Mouse (Mus musculus): ENCODE data around the gene Fam208b. TPM values are rescaled to one million over a fixed set of nuclear protein-coding genes. Genes with fewer than 3 reads are reported as not detected.
A peak's percentile ranks its signal among the peaks of the same experiment; 100 is the strongest.

Gene Fam208b
- total RNA-seq (2014; rRNA removed) (34.9 and 40.8 TPM in 2 replicates), polyA plus RNA-seq (2015; fragmentation: Nextera tagmentation; extraction: Ambion mirVana) (6.8 and 10.1 TPM in 2 replicates)

GRCm38 (mm10) chr13:3610795-3611438, at the start of gene Fam208b:
Gene Fam208b, minus strand, starts transcription at chr13:3611108.
- ATAC-seq (ENCODE audit: low FRiP score) = peak; percentile 99
- WGBS = under 1% methylated on average over 58 of the region's 58 CpGs
- H3K4me1 ChIP-seq (ENCODE audit: insufficient read depth, low read length) = no peaks in the 10 kb centered on the region
- DNase-seq (ENCODE audit: low spot score) = peak; percentile 99
- no peaks in the 10 kb centered on the region for H3K9me3 ChIP-seq (ENCODE audit: low read length)
- H3K9ac ChIP-seq (replicated peaks; ENCODE audit: low read length, poor library complexity, severe bottlenecking) = peak within 1 kb of the TSS; percentile 79
- peak within 1 kb of the TSS; percentile 97 for H3K4me3 ChIP-seq (ENCODE audit: low read depth, low read length)
- H3K4me2 ChIP-seq (ENCODE audit: low read depth, low read length, poor library complexity, severe bottlenecking) = peak within 1 kb of the TSS; percentile 88
- H3K36me3 ChIP-seq (ENCODE audit: insufficient read depth, low read length) = no peaks in the 10 kb centered on the region
- peak within 1 kb of the TSS; percentile 89 for H3K27ac ChIP-seq (ENCODE audit: low read depth, low read length)
- no peak for TF ChIP-seq CTCF (IDR thresholded peaks at IDR 0.05)
- H3K27me3 ChIP-seq (ENCODE audit: insufficient read depth, low read length) = no peaks in the 10 kb centered on the region; the same call in 1 of the 2 replicates

DNA sequence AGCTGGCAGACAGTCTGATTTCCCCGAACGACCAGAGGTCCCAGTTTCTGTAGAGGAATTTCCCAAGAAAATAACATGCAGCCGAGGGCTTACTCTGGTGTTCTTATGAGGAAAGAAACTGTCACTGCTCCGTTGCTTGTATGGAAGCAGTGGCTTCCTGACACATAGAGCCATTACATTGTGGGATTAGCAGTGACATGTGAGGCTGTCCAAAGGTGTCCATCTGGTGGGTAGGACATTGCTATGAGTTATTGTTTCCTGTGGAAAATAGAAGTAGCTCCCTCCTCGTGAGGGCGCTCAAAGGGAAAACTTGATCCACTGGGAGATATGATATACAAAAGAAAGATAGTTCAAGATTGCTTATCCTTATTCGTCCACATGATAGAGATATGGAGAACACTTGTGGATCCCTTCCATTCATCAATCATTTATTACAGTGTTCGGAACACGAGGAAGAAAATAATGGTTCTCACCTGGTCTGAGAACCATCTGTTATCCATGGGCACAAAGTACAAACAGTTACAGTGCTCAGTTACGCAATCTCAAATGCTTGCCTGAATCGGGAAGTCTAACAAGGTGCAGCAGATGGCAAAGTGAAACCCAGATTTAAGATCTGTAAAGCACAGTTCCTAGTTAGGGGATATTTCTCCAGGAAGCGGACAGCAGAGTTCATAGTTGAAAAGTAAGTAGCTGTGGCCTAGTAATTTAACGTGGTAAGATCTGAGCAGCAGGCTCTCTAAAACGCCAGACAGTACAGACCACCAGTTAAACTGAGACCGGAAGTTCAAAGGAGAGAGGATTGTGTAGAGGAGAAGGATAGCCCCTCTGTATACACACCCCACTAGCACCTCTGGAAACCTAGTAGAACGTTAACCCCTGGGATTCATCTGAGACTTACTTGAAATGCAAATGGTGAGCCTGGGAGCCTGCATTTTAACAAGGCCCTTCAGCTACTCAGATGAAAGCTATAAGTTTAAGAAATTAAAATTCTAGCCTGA, 48.6 kb upstream of the Fam208b start:
- Histone ChIP-seq H3K4me2 (ENCODE audit: low read depth, low read length, poor library complexity, severe bottlenecking) (no peak overlapping the region), H3K27me3 (ENCODE audit: insufficient read depth, low read length) (no peaks in the 10 kb centered on the region), H3K9me3 (ENCODE audit: low read length) (no peaks in the 10 kb centered on the region), H3K36me3 (ENCODE audit: insufficient read depth, low read length) (no peaks in the 10 kb centered on the region), H3K4me1 (ENCODE audit: insufficient read depth, low read length) (no peaks in the 10 kb centered on the region), H3K4me3 (ENCODE audit: low read depth, low read length) (no peak overlapping the region), H3K9ac (replicated peaks; ENCODE audit: low read length, poor library complexity, severe bottlenecking) (no peak overlapping the region), H3K27ac (ENCODE audit: low read depth, low read length) (no peak overlapping the region)
- DNase-seq (ENCODE audit: low spot score) (no peak), ATAC-seq (ENCODE audit: low FRiP score) (no peak)
- 80% methylated on average over 16 of the region's 16 CpGs for WGBS
- no peak for TF ChIP-seq CTCF (IDR thresholded peaks at IDR 0.05)

- H3K4me2 ChIP-seq (ENCODE audit: low read depth, low read length, poor library complexity, severe bottlenecking) = no peak overlapping the region
- ATAC-seq (ENCODE audit: low FRiP score) = 0 out of 2 replicates have a peak, but pooled peaks have one; percentile 18
- H3K4me3 ChIP-seq (ENCODE audit: low read depth, low read length) = no peak overlapping the region
- H3K27ac ChIP-seq (ENCODE audit: low read depth, low read length) = no peak overlapping the region
- no peak overlapping the region for H3K9ac ChIP-seq (replicated peaks; ENCODE audit: low read length, poor library complexity, severe bottlenecking)
- no peaks in the 10 kb centered on the region for H3K9me3 ChIP-seq (ENCODE audit: low read length)
- H3K27me3 ChIP-seq (ENCODE audit: insufficient read depth, low read length) = no peaks in the 10 kb centered on the region
- 87% methylated on average over 2 of the region's 2 CpGs for WGBS
- no peaks in the 10 kb centered on the region for H3K4me1 ChIP-seq (ENCODE audit: insufficient read depth, low read length)
- peaks cover 16% of the 10 kb centered on the region; the same call in 1 of the 2 replicates for H3K36me3 ChIP-seq (ENCODE audit: insufficient read depth, low read length)
- DNase-seq (ENCODE audit: low spot score) = no peak
- TF ChIP-seq CTCF (IDR thresholded peaks at IDR 0.05) = no peak
These were observed 43.5 kb upstream of the Fam208b start for GRCm38 (mm10) chr13:3654432-3654831.

GRCm38 (mm10) chr13:3650569-3650968, 39.7 kb upstream of the Fam208b start:
- no peak for TF ChIP-seq CTCF (IDR thresholded peaks at IDR 0.05)
- Histone ChIP-seq H3K27ac (ENCODE audit: low read depth, low read length) (no peak overlapping the region), H3K4me1 (ENCODE audit: insufficient read depth, low read length) (no peaks in the 10 kb centered on the region), H3K9me3 (ENCODE audit: low read length) (no peaks in the 10 kb centered on the region), H3K9ac (replicated peaks; ENCODE audit: low read length, poor library complexity, severe bottlenecking) (no peak overlapping the region), H3K36me3 (ENCODE audit: insufficient read depth, low read length) (peaks cover 21% of the 10 kb centered on the region; the same call in 1 of the 2 replicates), H3K4me2 (ENCODE audit: low read depth, low read length, poor library complexity, severe bottlenecking) (no peak overlapping the region), H3K27me3 (ENCODE audit: insufficient read depth, low read length) (no peaks in the 10 kb centered on the region), H3K4me3 (ENCODE audit: low read depth, low read length) (no peak overlapping the region)
- DNase-seq (ENCODE audit: low spot score) (no peak), ATAC-seq (ENCODE audit: low FRiP score) (no peak)
- 97% methylated on average over 4 of the region's 4 CpGs for WGBS

- Histone ChIP-seq H3K27me3 (ENCODE audit: insufficient read depth, low read length) (no peaks in the 10 kb centered on the region), H3K4me2 (ENCODE audit: low read depth, low read length, poor library complexity, severe bottlenecking) (no peak overlapping the region), H3K27ac (ENCODE audit: low read depth, low read length) (no peak overlapping the region), H3K4me1 (ENCODE audit: insufficient read depth, low read length) (no peaks in the 10 kb centered on the region), H3K4me3 (ENCODE audit: low read depth, low read length) (no peak overlapping the region), H3K36me3 (ENCODE audit: insufficient read depth, low read length) (peaks cover 19% of the 10 kb centered on the region), H3K9me3 (ENCODE audit: low read length) (no peaks in the 10 kb centered on the region), H3K9ac (replicated peaks; ENCODE audit: low read length, poor library complexity, severe bottlenecking) (no peak overlapping the region)
- DNase-seq (ENCODE audit: low spot score) (no peak), ATAC-seq (ENCODE audit: low FRiP score) (no peak)
- 80% methylated on average over 7 of the region's 7 CpGs for WGBS
- no peak for TF ChIP-seq CTCF (IDR thresholded peaks at IDR 0.05)
These were observed 35.7 kb upstream of the Fam208b start for GRCm38 (mm10) chr13:3646566-3646965.
